Mouse (Mus musculus): ENCODE measurements around the gene Rfc5. TPM values are rescaled to one million over a fixed set of nuclear protein-coding genes. Genes with fewer than 3 reads are reported as not detected.
"Not testable (repeated sequence)": the region's sequence is repeated elsewhere in the genome, so short reads cannot be mapped to it uniquely, and the experiment has no call there.

Rfc5 gene
- polyA plus RNA-seq, 1 experiment from 2014 or later = 54.7 TPM

GRCm38 (mm10) chr5:117404671-117405070, 15.8 kb upstream of the Rfc5 start:
- H3K9me3 ChIP-seq (replicated peaks; ENCODE audit: control insufficient read depth, low read length); H3K27ac ChIP-seq (ENCODE audit: low read depth, low read length); H3K36me3 ChIP-seq (ENCODE audit: control insufficient read depth, insufficient read depth, low read length); ATAC-seq; H3K9ac ChIP-seq (ENCODE audit: low read length); H3K4me1 ChIP-seq (ENCODE audit: control insufficient read depth, insufficient read depth, low read length); H3K4me3 ChIP-seq (ENCODE audit: low read depth, low read length); DNase-seq (ENCODE audit: low spot score); H3K27me3 ChIP-seq (replicated peaks; ENCODE audit: control insufficient read depth, insufficient read depth, low read length); H3K4me2 ChIP-seq (ENCODE audit: low read length): not testable (repeated sequence)
- 90% methylated on average over 2 of the region's 2 CpGs for WGBS

- WGBS = 90% methylated on average over 8 of the region's 8 CpGs
- no peaks in the 10 kb centered on the region for H3K36me3 ChIP-seq (ENCODE audit: control insufficient read depth, insufficient read depth, low read length)
- H3K4me1 ChIP-seq (ENCODE audit: control insufficient read depth, insufficient read depth, low read length) = no peaks in the 10 kb centered on the region
- H3K27ac ChIP-seq (ENCODE audit: low read depth, low read length) = no peak overlapping the region
- H3K27me3 ChIP-seq (replicated peaks; ENCODE audit: control insufficient read depth, insufficient read depth, low read length) = no peaks in the 10 kb centered on the region
- no peak overlapping the region for H3K9ac ChIP-seq (ENCODE audit: low read length)
- no peaks in the 10 kb centered on the region for H3K9me3 ChIP-seq (replicated peaks; ENCODE audit: control insufficient read depth, low read length)
- no peak for DNase-seq (ENCODE audit: low spot score)
- no peak overlapping the region for H3K4me3 ChIP-seq (ENCODE audit: low read depth, low read length)
- H3K4me2 ChIP-seq (ENCODE audit: low read length) = no peak overlapping the region
- no peak for ATAC-seq
Observed at GRCm38 (mm10) chr5:117403609-117404008, 14.8 kb upstream of the Rfc5 start.

GRCm38 (mm10) chr5:117399281-117399680, 10.4 kb upstream of the Rfc5 start:
- no peaks in the 10 kb centered on the region for H3K36me3 ChIP-seq (ENCODE audit: control insufficient read depth, insufficient read depth, low read length)
- H3K27me3 ChIP-seq (replicated peaks; ENCODE audit: control insufficient read depth, insufficient read depth, low read length) = no peaks in the 10 kb centered on the region
- no peak overlapping the region for H3K9ac ChIP-seq (ENCODE audit: low read length)
- H3K4me2 ChIP-seq (ENCODE audit: low read length) = no peak overlapping the region
- ATAC-seq (no peak), DNase-seq (ENCODE audit: low spot score) (no peak)
- H3K4me3 ChIP-seq (ENCODE audit: low read depth, low read length) = no peak overlapping the region
- WGBS = 83% methylated on average over 9 of the region's 9 CpGs
- no peaks in the 10 kb centered on the region for H3K4me1 ChIP-seq (ENCODE audit: control insufficient read depth, insufficient read depth, low read length)
- H3K9me3 ChIP-seq (replicated peaks; ENCODE audit: control insufficient read depth, low read length) = no peaks in the 10 kb centered on the region
- no peak overlapping the region for H3K27ac ChIP-seq (ENCODE audit: low read depth, low read length)

- Histone ChIP-seq H3K4me1 (ENCODE audit: control insufficient read depth, insufficient read depth, low read length) (no peaks in the 10 kb centered on the region), H3K4me2 (ENCODE audit: low read length) (no peak overlapping the region), H3K36me3 (ENCODE audit: control insufficient read depth, insufficient read depth, low read length) (no peaks in the 10 kb centered on the region), H3K4me3 (ENCODE audit: low read depth, low read length) (no peak overlapping the region), H3K9ac (ENCODE audit: low read length) (no peak overlapping the region), H3K9me3 (replicated peaks; ENCODE audit: control insufficient read depth, low read length) (no peaks in the 10 kb centered on the region), H3K27ac (ENCODE audit: low read depth, low read length) (no peak overlapping the region), H3K27me3 (replicated peaks; ENCODE audit: control insufficient read depth, insufficient read depth, low read length) (no peaks in the 10 kb centered on the region)
- no peak for DNase-seq (ENCODE audit: low spot score)
- 9% methylated on average over 4 of the region's 5 CpGs for WGBS
- ATAC-seq = no peak
Observed at GRCm38 (mm10) chr5:117398007-117398550, 9.2 kb upstream of the Rfc5 start.

- Histone ChIP-seq H3K9ac (ENCODE audit: low read length) (no peak overlapping the region), H3K9me3 (replicated peaks; ENCODE audit: control insufficient read depth, low read length) (no peaks in the 10 kb centered on the region), H3K27ac (ENCODE audit: low read depth, low read length) (no peak overlapping the region), H3K27me3 (replicated peaks; ENCODE audit: control insufficient read depth, insufficient read depth, low read length) (no peaks in the 10 kb centered on the region), H3K36me3 (ENCODE audit: control insufficient read depth, insufficient read depth, low read length) (no peaks in the 10 kb centered on the region), H3K4me3 (ENCODE audit: low read depth, low read length) (no peak overlapping the region), H3K4me2 (ENCODE audit: low read length) (no peak overlapping the region), H3K4me1 (ENCODE audit: control insufficient read depth, insufficient read depth, low read length) (no peaks in the 10 kb centered on the region)
- no peak for DNase-seq (ENCODE audit: low spot score)
- ATAC-seq = no peak
- WGBS = 86% methylated on average over 6 of the region's 6 CpGs
Observed at GRCm38 (mm10) chr5:117397371-117397770, 8.5 kb upstream of the Rfc5 start.

GRCm38 (mm10) chr5:117396596-117397014, 7.8 kb upstream of the Rfc5 start:
- H3K9ac ChIP-seq (ENCODE audit: low read length) = no peak overlapping the region
- no peaks in the 10 kb centered on the region for H3K9me3 ChIP-seq (replicated peaks; ENCODE audit: control insufficient read depth, low read length)
- no peak overlapping the region for H3K4me2 ChIP-seq (ENCODE audit: low read length)
- H3K27ac ChIP-seq (ENCODE audit: low read depth, low read length) = no peak overlapping the region
- WGBS = 74% methylated on average over 6 of the region's 6 CpGs
- no peak overlapping the region for H3K4me3 ChIP-seq (ENCODE audit: low read depth, low read length)
- no peaks in the 10 kb centered on the region for H3K27me3 ChIP-seq (replicated peaks; ENCODE audit: control insufficient read depth, insufficient read depth, low read length)
- H3K36me3 ChIP-seq (ENCODE audit: control insufficient read depth, insufficient read depth, low read length) = no peaks in the 10 kb centered on the region
- ATAC-seq (no peak), DNase-seq (ENCODE audit: low spot score) (no peak)
- H3K4me1 ChIP-seq (ENCODE audit: control insufficient read depth, insufficient read depth, low read length) = no peaks in the 10 kb centered on the region

DNA sequence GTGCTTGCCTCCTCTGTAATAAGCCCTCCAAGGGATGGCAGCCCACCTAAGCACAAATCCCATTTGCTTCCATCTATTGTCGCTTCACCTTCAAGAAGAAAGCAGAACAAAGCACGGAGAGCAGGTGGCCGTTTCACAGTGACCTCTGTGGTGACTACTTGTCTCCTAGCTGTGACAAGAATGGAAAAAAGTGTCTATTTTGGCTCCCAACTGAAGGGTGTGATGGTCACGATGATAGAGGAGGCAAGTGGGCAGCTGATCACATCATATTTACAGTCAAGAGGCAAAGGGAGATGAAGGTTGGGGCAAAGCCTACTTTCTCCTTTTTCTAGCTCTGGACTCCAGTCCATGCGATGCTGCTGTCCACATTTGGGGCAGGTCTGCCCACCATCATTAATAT, 7.0 kb upstream of the Rfc5 start:
- Histone ChIP-seq H3K27ac (ENCODE audit: low read depth, low read length) (no peak overlapping the region), H3K4me1 (ENCODE audit: control insufficient read depth, insufficient read depth, low read length) (no peaks in the 10 kb centered on the region), H3K9me3 (replicated peaks; ENCODE audit: control insufficient read depth, low read length) (no peaks in the 10 kb centered on the region), H3K36me3 (ENCODE audit: control insufficient read depth, insufficient read depth, low read length) (no peaks in the 10 kb centered on the region), H3K4me2 (ENCODE audit: low read length) (no peak overlapping the region), H3K9ac (ENCODE audit: low read length) (no peak overlapping the region), H3K4me3 (ENCODE audit: low read depth, low read length) (no peak overlapping the region), H3K27me3 (replicated peaks; ENCODE audit: control insufficient read depth, insufficient read depth, low read length) (no peaks in the 10 kb centered on the region)
- DNase-seq (ENCODE audit: low spot score) (no peak), ATAC-seq (no peak)
- 87% methylated on average over 5 of the region's 5 CpGs for WGBS

- H3K27me3 ChIP-seq (replicated peaks; ENCODE audit: control insufficient read depth, insufficient read depth, low read length) = no peaks in the 10 kb centered on the region
- H3K4me2 ChIP-seq (ENCODE audit: low read length) = no peak overlapping the region
- 92% methylated on average over 1 of the region's 1 CpGs for WGBS
- H3K4me1 ChIP-seq (ENCODE audit: control insufficient read depth, insufficient read depth, low read length) = 0 out of 2 replicates have a peak, but pooled peaks cover 4% of the 10 kb centered on the region
- no peak overlapping the region for H3K4me3 ChIP-seq (ENCODE audit: low read depth, low read length)
- H3K36me3 ChIP-seq (ENCODE audit: control insufficient read depth, insufficient read depth, low read length) = 0 out of 2 replicates have a peak, but pooled peaks cover 2% of the 10 kb centered on the region
- no peaks in the 10 kb centered on the region for H3K9me3 ChIP-seq (replicated peaks; ENCODE audit: control insufficient read depth, low read length)
- no peak overlapping the region for H3K27ac ChIP-seq (ENCODE audit: low read depth, low read length)
- DNase-seq (ENCODE audit: low spot score) (no peak), ATAC-seq (no peak)
- H3K9ac ChIP-seq (ENCODE audit: low read length) = no peak overlapping the region
Observed at GRCm38 (mm10) chr5:117390895-117391294, 2.0 kb upstream of the Rfc5 start.

- Histone ChIP-seq H3K27ac (ENCODE audit: low read depth, low read length) (peak overlapping the region; percentile 61; the same call in 1 of the 2 replicates), H3K9ac (ENCODE audit: low read length) (peak overlapping the region; percentile 89), H3K4me3 (ENCODE audit: low read depth, low read length) (peak overlapping the region; percentile 76), H3K4me2 (ENCODE audit: low read length) (peak overlapping the region; percentile 75), H3K9me3 (replicated peaks; ENCODE audit: control insufficient read depth, low read length) (no peaks in the 10 kb centered on the region), H3K36me3 (ENCODE audit: control insufficient read depth, insufficient read depth, low read length) (peaks cover 22% of the 10 kb centered on the region), H3K4me1 (ENCODE audit: control insufficient read depth, insufficient read depth, low read length) (0 out of 2 replicates have a peak, but pooled peaks cover 4% of the 10 kb centered on the region), H3K27me3 (replicated peaks; ENCODE audit: control insufficient read depth, insufficient read depth, low read length) (no peaks in the 10 kb centered on the region)
- ATAC-seq (peak; percentile 23), DNase-seq (ENCODE audit: low spot score) (peak; percentile 49)
- WGBS = 10% methylated on average over 16 of the region's 16 CpGs
Observed at GRCm38 (mm10) chr5:117388296-117388751, 523 bp downstream of the Rfc5 start.

Data from forebrain, embryonic 14.5 days (tissue).